Mouse (Mus musculus): Measurements from ENCODE around the gene Fndc1. TPM values are rescaled to one million over a fixed set of nuclear protein-coding genes. Genes with fewer than 3 reads are reported as not detected.

Fndc1 gene
- polyA plus RNA-seq, 1 experiment from 2014 or later, result 11.1 TPM

GRCm38 (mm10) chr17:7744976-7745375 is 82.1 kb downstream of the Fndc1 start:
- no peak overlapping the region for H3K9ac ChIP-seq
- H3K4me1 ChIP-seq (replicated peaks; ENCODE audit: control insufficient read depth, insufficient read depth, low read length), result peaks cover 5% of the 10 kb centered on the region; the same call in 1 of the 2 replicates
- H3K4me2 ChIP-seq (replicated peaks), result no peak overlapping the region
- no peaks in the 10 kb centered on the region for H3K9me3 ChIP-seq (ENCODE audit: control insufficient read depth, low read length)
- no peaks in the 10 kb centered on the region for H3K36me3 ChIP-seq (replicated peaks; ENCODE audit: control insufficient read depth, insufficient read depth)
- WGBS, result 92% methylated on average over 4 of the region's 4 CpGs
- no peak overlapping the region for H3K27ac ChIP-seq
- no peak for DNase-seq (ENCODE audit: low spot score)
- no peak overlapping the region for H3K4me3 ChIP-seq (replicated peaks; ENCODE audit: low read length)
- no peak for ATAC-seq (ENCODE audit: low FRiP score)
- no peaks in the 10 kb centered on the region for H3K27me3 ChIP-seq (ENCODE audit: control insufficient read depth, insufficient read depth, low read length)

GRCm38 (mm10) chr17:7740988-7741387 is 86.1 kb downstream of the Fndc1 start:
- Histone ChIP-seq H3K27ac (no peak overlapping the region), H3K4me2 (replicated peaks) (no peak overlapping the region), H3K9ac (no peak overlapping the region), H3K4me3 (replicated peaks; ENCODE audit: low read length) (no peak overlapping the region), H3K27me3 (ENCODE audit: control insufficient read depth, insufficient read depth, low read length) (no peaks in the 10 kb centered on the region), H3K36me3 (replicated peaks; ENCODE audit: control insufficient read depth, insufficient read depth) (no peaks in the 10 kb centered on the region), H3K9me3 (ENCODE audit: control insufficient read depth, low read length) (no peaks in the 10 kb centered on the region), H3K4me1 (replicated peaks; ENCODE audit: control insufficient read depth, insufficient read depth, low read length) (no peaks in the 10 kb centered on the region)
- peak; percentile 57 for DNase-seq (ENCODE audit: low spot score)
- WGBS, result 23% methylated on average over 2 of the region's 2 CpGs
- no peak for ATAC-seq (ENCODE audit: low FRiP score)

DNA sequence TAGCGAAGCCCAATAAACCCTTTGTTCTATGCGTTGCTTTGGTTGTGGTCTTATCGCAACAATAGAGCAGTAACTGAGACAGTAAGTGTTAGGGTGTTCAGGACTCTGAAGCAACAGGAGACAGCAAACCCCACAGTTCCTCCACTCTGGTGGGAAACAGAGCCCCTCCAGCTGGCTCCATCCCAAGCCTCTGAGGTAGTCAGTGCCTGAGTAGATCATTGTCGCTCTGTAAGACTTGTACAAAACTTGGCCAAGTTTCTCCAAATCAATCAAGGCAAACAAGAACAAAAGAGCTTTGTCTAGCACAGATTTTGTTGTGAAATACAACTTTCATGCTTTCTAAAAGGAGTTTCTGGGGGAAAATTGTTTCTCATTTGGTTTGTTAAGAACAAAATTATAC is 104.1 kb downstream of the Fndc1 start:
- Histone ChIP-seq H3K4me1 (replicated peaks; ENCODE audit: control insufficient read depth, insufficient read depth, low read length) (no peaks in the 10 kb centered on the region), H3K27ac (no peak overlapping the region), H3K4me3 (replicated peaks; ENCODE audit: low read length) (no peak overlapping the region), H3K9me3 (ENCODE audit: control insufficient read depth, low read length) (no peaks in the 10 kb centered on the region), H3K27me3 (ENCODE audit: control insufficient read depth, insufficient read depth, low read length) (no peaks in the 10 kb centered on the region), H3K9ac (no peak overlapping the region), H3K4me2 (replicated peaks) (no peak overlapping the region), H3K36me3 (replicated peaks; ENCODE audit: control insufficient read depth, insufficient read depth) (no peaks in the 10 kb centered on the region)
- DNase-seq (ENCODE audit: low spot score), result no peak
- WGBS, result 76% methylated on average over 4 of the region's 4 CpGs
- no peak for ATAC-seq (ENCODE audit: low FRiP score)

DNA sequence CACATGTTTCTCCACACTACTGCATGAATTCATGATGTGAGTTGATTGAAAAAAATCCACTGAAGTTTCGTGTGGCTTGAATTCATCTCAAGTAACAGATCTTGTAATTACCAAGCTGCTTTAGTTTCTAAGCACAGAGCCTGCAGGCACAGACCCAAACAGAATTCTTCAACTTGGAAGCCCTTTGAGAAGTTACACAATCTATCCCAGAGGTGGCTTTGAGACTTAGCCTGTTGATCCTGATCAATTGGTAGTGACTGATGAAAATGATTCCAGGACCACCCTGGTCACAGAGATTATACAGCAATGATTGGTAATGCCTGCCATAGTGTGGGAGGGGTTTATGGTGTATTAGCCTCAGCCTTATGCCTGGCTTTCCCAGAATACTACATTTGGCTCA is 108.2 kb downstream of the Fndc1 start:
- H3K9ac ChIP-seq, result no peak overlapping the region
- H3K4me2 ChIP-seq (replicated peaks), result no peak overlapping the region
- no peaks in the 10 kb centered on the region for H3K4me1 ChIP-seq (replicated peaks; ENCODE audit: control insufficient read depth, insufficient read depth, low read length)
- no peaks in the 10 kb centered on the region for H3K36me3 ChIP-seq (replicated peaks; ENCODE audit: control insufficient read depth, insufficient read depth)
- H3K4me3 ChIP-seq (replicated peaks; ENCODE audit: low read length), result no peak overlapping the region
- H3K27me3 ChIP-seq (ENCODE audit: control insufficient read depth, insufficient read depth, low read length), result no peaks in the 10 kb centered on the region
- 78% methylated on average over 1 of the region's 1 CpGs for WGBS
- ATAC-seq (ENCODE audit: low FRiP score) (no peak), DNase-seq (ENCODE audit: low spot score) (no peak)
- H3K27ac ChIP-seq, result no peak overlapping the region
- H3K9me3 ChIP-seq (ENCODE audit: control insufficient read depth, low read length), result no peaks in the 10 kb centered on the region

- Histone ChIP-seq H3K9me3 (ENCODE audit: control insufficient read depth, low read length) (no peaks in the 10 kb centered on the region), H3K4me1 (replicated peaks; ENCODE audit: control insufficient read depth, insufficient read depth, low read length) (no peaks in the 10 kb centered on the region), H3K27me3 (ENCODE audit: control insufficient read depth, insufficient read depth, low read length) (no peaks in the 10 kb centered on the region), H3K4me3 (replicated peaks; ENCODE audit: low read length) (no peak overlapping the region), H3K27ac (no peak overlapping the region), H3K36me3 (replicated peaks; ENCODE audit: control insufficient read depth, insufficient read depth) (no peaks in the 10 kb centered on the region), H3K9ac (no peak overlapping the region), H3K4me2 (replicated peaks) (no peak overlapping the region)
- ATAC-seq (ENCODE audit: low FRiP score) (no peak), DNase-seq (ENCODE audit: low spot score) (no peak)
- WGBS, result 82% methylated on average over 6 of the region's 6 CpGs
Measured at GRCm38 (mm10) chr17:7717945-7718344, 109.2 kb downstream of the Fndc1 start.

- 84% methylated on average over 2 of the region's 2 CpGs for WGBS
Measured at GRCm38 (mm10) chr17:7713020-7713419, 114.1 kb downstream of the Fndc1 start.

GRCm38 (mm10) chr17:7707073-7707472 is 120.0 kb downstream of the Fndc1 start:
- no peak for DNase-seq (ENCODE audit: low spot score)
- WGBS, result 74% methylated on average over 4 of the region's 4 CpGs

More at GRCm38 (mm10) chr17:7713020-7713419, 114.1 kb downstream of the Fndc1 start:
- Histone ChIP-seq H3K4me3 (replicated peaks; ENCODE audit: low read length) (no peak overlapping the region), H3K4me2 (replicated peaks) (no peak overlapping the region), H3K36me3 (replicated peaks; ENCODE audit: control insufficient read depth, insufficient read depth) (no peaks in the 10 kb centered on the region), H3K27ac (no peak overlapping the region), H3K27me3 (ENCODE audit: control insufficient read depth, insufficient read depth, low read length) (no peaks in the 10 kb centered on the region), H3K9me3 (ENCODE audit: control insufficient read depth, low read length) (no peaks in the 10 kb centered on the region), H3K9ac (no peak overlapping the region), H3K4me1 (replicated peaks; ENCODE audit: control insufficient read depth, insufficient read depth, low read length) (no peaks in the 10 kb centered on the region)
- DNase-seq (ENCODE audit: low spot score) (no peak), ATAC-seq (ENCODE audit: low FRiP score) (no peak)

GRCm38 (mm10) chr17:7690271-7690670 is 136.8 kb downstream of the Fndc1 start:
- H3K4me3 ChIP-seq (replicated peaks; ENCODE audit: low read length), result no peak overlapping the region
- no peak overlapping the region for H3K4me2 ChIP-seq (replicated peaks)
- DNase-seq (ENCODE audit: low spot score), result no peak
- no peaks in the 10 kb centered on the region for H3K9me3 ChIP-seq (ENCODE audit: control insufficient read depth, low read length)
- H3K27me3 ChIP-seq (ENCODE audit: control insufficient read depth, insufficient read depth, low read length), result no peaks in the 10 kb centered on the region
- WGBS, result 88% methylated on average over 4 of the region's 4 CpGs
- no peaks in the 10 kb centered on the region for H3K4me1 ChIP-seq (replicated peaks; ENCODE audit: control insufficient read depth, insufficient read depth, low read length)
- H3K27ac ChIP-seq, result no peak overlapping the region
- no peak for ATAC-seq (ENCODE audit: low FRiP score)
- no peaks in the 10 kb centered on the region for H3K36me3 ChIP-seq (replicated peaks; ENCODE audit: control insufficient read depth, insufficient read depth)
- no peak overlapping the region for H3K9ac ChIP-seq

More at GRCm38 (mm10) chr17:7707073-7707472, 120.0 kb downstream of the Fndc1 start:
- no peaks in the 10 kb centered on the region for H3K9me3 ChIP-seq (ENCODE audit: control insufficient read depth, low read length)
- no peaks in the 10 kb centered on the region for H3K27me3 ChIP-seq (ENCODE audit: control insufficient read depth, insufficient read depth, low read length)
- no peak overlapping the region for H3K9ac ChIP-seq
- no peaks in the 10 kb centered on the region for H3K4me1 ChIP-seq (replicated peaks; ENCODE audit: control insufficient read depth, insufficient read depth, low read length)
- no peak overlapping the region for H3K27ac ChIP-seq
- no peak for ATAC-seq (ENCODE audit: low FRiP score)
- H3K4me3 ChIP-seq (replicated peaks; ENCODE audit: low read length), result no peak overlapping the region
- no peaks in the 10 kb centered on the region for H3K36me3 ChIP-seq (replicated peaks; ENCODE audit: control insufficient read depth, insufficient read depth)
- H3K4me2 ChIP-seq (replicated peaks), result no peak overlapping the region

All from hindbrain, embryonic 14.5 days (tissue).